11 mouse cellular contexts compared by ENCODE assay signal in the genomic region with DNA sequence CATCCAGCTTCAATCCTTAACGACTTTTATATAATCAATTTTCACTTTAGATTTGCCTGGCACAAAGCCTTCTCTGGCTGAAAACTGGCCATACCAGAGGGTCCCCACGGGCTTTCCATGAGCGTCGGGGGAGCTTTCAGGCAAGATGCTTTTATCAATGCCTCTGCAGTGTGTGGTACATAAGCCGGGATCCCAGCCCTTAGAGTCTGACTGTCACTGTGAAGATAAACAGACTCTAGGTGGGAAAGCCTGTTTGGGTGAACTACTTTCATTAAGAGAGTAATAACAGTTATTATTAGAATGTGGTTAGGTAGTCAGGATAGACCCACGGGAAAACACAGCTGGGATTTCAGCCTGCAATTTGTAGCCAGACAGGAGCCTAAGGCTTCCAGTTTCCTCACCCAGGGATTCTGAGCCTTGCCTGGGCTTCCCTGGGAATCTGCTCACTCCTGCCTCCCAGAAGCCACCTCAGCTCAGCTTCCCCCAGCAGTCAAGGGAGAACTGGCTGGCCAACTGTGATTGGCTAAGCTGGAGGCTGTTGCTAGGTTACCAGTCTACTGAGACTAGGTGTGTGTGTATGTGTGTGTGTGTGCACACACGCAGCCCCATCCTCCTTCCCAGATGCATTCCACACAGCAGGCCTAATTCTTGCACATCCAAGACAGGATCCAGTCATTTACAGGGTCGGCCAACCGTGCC. TPM values are rescaled to one million over a fixed set of nuclear protein-coding genes. Genes with fewer than 3 reads are reported as not detected.
DNase-seq lines count a peak whose midpoint lies in the region; ATAC-seq and TF ChIP-seq lines count a peak whose summit lies in the region.
"Had no signal": no experiment of that assay in that cellular context is flagged by ENCODE, and none has a peak within 500 bp of the region (broad histone marks: within the 10 kb centered on the region; RNA-seq: fewer than 3 reads in every experiment).

No protein-coding gene starts in this region.

- H3K27me3 ChIP-seq in midbrain, embryonic 13.5 days, result no peaks in the 10 kb centered on the region
- H3K27me3 ChIP-seq in heart, embryonic 12.5 days (replicated peaks), result no peaks in the 10 kb centered on the region

- peak; percentile 80 for DNase-seq in left cerebral cortex, adult 11 months (ENCODE audit: low spot score)
- no peak for DNase-seq in left cerebral cortex, postnatal 4 days
- DNase-seq in layer of hippocampus, adult 2 months (ENCODE audit: low spot score in 2 of 2), result peak; percentile 66 to 88
- DNase-seq in right cerebral cortex, postnatal 4 days, result peak; percentile 52
- DNase-seq in thymus, postnatal 36 days, result no peak
- no peak for DNase-seq in urinary bladder, postnatal 36 days (ENCODE audit: low spot score in 2 of 2)
- DNase-seq: cerebellum, adult 9-10 months; gastrocnemius, postnatal 25 days; lung, postnatal 36 days had no signal

- H3K27ac ChIP-seq in layer of hippocampus, adult 2 months, result peak overlapping the region; percentile 88
- H3K27ac ChIP-seq in midbrain, embryonic 13.5 days, result peak overlapping the region; percentile 89
- H3K27ac ChIP-seq in heart, embryonic 12.5 days (ENCODE audit: poor library complexity, severe bottlenecking), result no peak overlapping the region

- intact Hi-C loops in left cerebral cortex, postnatal 4 days (cut with DNase I), result no loop called here

- H3K9me3 ChIP-seq in midbrain, embryonic 13.5 days, result no peaks in the 10 kb centered on the region
- no peaks in the 10 kb centered on the region for H3K9me3 ChIP-seq in heart, embryonic 12.5 days (replicated peaks)

- H3K4me2 ChIP-seq in midbrain, embryonic 13.5 days (replicated peaks), result 0 out of 2 replicates have a peak overlapping the region, but pooled peaks have one; percentile 7
- H3K4me2 ChIP-seq in heart, embryonic 12.5 days, result no peak overlapping the region

- TF ChIP-seq CTCF in layer of hippocampus, adult 2 months (conservative IDR thresholded peaks at IDR 0.05), result no peak

- peak; percentile 97 for ATAC-seq in midbrain, embryonic 13.5 days
- ATAC-seq in heart, embryonic 12.5 days (ENCODE audit: insufficient number of reproducible peaks, low FRiP score), result no peak

- H3K36me3 ChIP-seq in midbrain, embryonic 13.5 days, result no peaks in the 10 kb centered on the region
- no peaks in the 10 kb centered on the region for H3K36me3 ChIP-seq in heart, embryonic 12.5 days

- H3K4me1 ChIP-seq in midbrain, embryonic 13.5 days (replicated peaks), result peaks cover 24% of the 10 kb centered on the region
- no peaks in the 10 kb centered on the region for H3K4me1 ChIP-seq in heart, embryonic 12.5 days (replicated peaks)

- H3K9ac ChIP-seq in midbrain, embryonic 13.5 days (replicated peaks), result no peak overlapping the region
- no peak overlapping the region for H3K9ac ChIP-seq in heart, embryonic 12.5 days

- 52% methylated on average over 9 of the region's 9 CpGs for WGBS in midbrain, embryonic 13.5 days
- 47% methylated on average over 9 of the region's 9 CpGs for WGBS in heart, embryonic 12.5 days

- no peak overlapping the region for H3K4me3 ChIP-seq in layer of hippocampus, adult 2 months
- H3K4me3 ChIP-seq in midbrain, embryonic 13.5 days (replicated peaks), result no peak overlapping the region
- H3K4me3 ChIP-seq in heart, embryonic 12.5 days, result no peak overlapping the region

RNA-seq across cellular contexts. Expression of a gene that starts 11.3 kb away (rescaled TPM):
- under 1 TPM; 0.22 to 0.42 TPM for total RNA-seq in left cerebral cortex, postnatal 4 days (2021)
- under 1 TPM; 0.49 to 0.56 TPM for total RNA-seq in layer of hippocampus, adult 2 months (2021)
- polyA plus RNA-seq in midbrain, embryonic 13.5 days (2015; fragmentation: Nextera tagmentation; extraction: Ambion mirVana), result not detected in 2 replicates
- 0.05 TPM in 1 of 2 replicates, not detected in the other for polyA plus RNA-seq in heart, embryonic 12.5 days (2016; fragmentation: Nextera tagmentation; extraction: Ambion mirVana)
- total RNA-seq: gastrocnemius, postnatal 25 days had no signal

RNA-seq across cellular contexts. Expression of a gene that starts 45.6 kb away (rescaled TPM):
- 1 to 10 TPM; 3.0 to 6.7 TPM for total RNA-seq in left cerebral cortex, postnatal 4 days (2021)
- total RNA-seq in layer of hippocampus, adult 2 months (2021), result 1 to 10 TPM; 4.0 to 4.1 TPM
- 0.44 and 1.1 TPM in 2 replicates for polyA plus RNA-seq in midbrain, embryonic 13.5 days (2015; fragmentation: Nextera tagmentation; extraction: Ambion mirVana)
- polyA plus RNA-seq in heart, embryonic 12.5 days (2016; fragmentation: Nextera tagmentation; extraction: Ambion mirVana), result 0.04 and 0.06 TPM in 2 replicates
- total RNA-seq: gastrocnemius, postnatal 25 days had no signal

Comparison
In these comparisons a context has a peak if more than half of its experiments do, and no peak if none do; other contexts are left out.
1. DNase-seq: peak in left cerebral cortex, adult 11 months (single experiment), layer of hippocampus, adult 2 months (2 of 2) and right cerebral cortex, postnatal 4 days (single experiment); none in left cerebral cortex, postnatal 4 days (single experiment), thymus, postnatal 36 days (0 of 2) and urinary bladder, postnatal 36 days (0 of 2).